Mouse (Mus musculus): ENCODE data around the gene Strn4. TPM values are rescaled to one million over a fixed set of nuclear protein-coding genes. Genes with fewer than 3 reads are reported as not detected.

Gene Strn4
- total and polyA plus RNA-seq, 3 experiments: 46.0 to 74.5 (median 63.5) TPM

- Histone ChIP-seq H3K9me3 (replicated peaks; ENCODE audit: low read length) (no peaks in the 10 kb centered on the region), H3K4me1 (ENCODE audit: control insufficient read depth in 1 of 2, insufficient read depth in 2 of 2) (peaks cover 0 to 53% of the 10 kb centered on the region in 2 experiments; a peak in 2 of 4 replicates), H3K79me2 (replicated peaks; ENCODE audit: control insufficient read depth, extremely low read depth, insufficient read depth, poor library complexity, severe bottlenecking) (no peaks in the 10 kb centered on the region; the same call in 1 of the 2 replicates), H3K4me3 (replicated peaks in 1 of 3; ENCODE audit: low read depth in 2 of 3, low read length in 2 of 3, poor library complexity in 1 of 3) (no peak overlapping the region), H3K27ac (ENCODE audit: insufficient read depth, low read depth) (no peak overlapping the region), H3K4me2 (ENCODE audit: insufficient read depth, low read depth, poor library complexity, severe bottlenecking) (no peak overlapping the region), H3K36me3 (replicated peaks in 1 of 2; ENCODE audit: control insufficient read depth in 1 of 2, insufficient read depth in 1 of 2, low read length in 1 of 2) (peaks cover 74 to 92% of the 10 kb centered on the region in 2 experiments), H3K27me3 (replicated peaks) (no peaks in the 10 kb centered on the region), H3K9ac (ENCODE audit: insufficient read depth, low read depth) (no peak overlapping the region)
- no peak for DNase-seq (ENCODE audit: extremely low read depth)
- TF ChIP-seq CTCF (conservative IDR thresholded peaks at IDR 0.05 in 1 of 2, IDR thresholded peaks at IDR 0.05 in 1 of 2; ENCODE audit: low read depth in 2 of 2, low read length in 2 of 2): no peak
- TF ChIP-seq USF2 (conservative IDR thresholded peaks at IDR 0.05; ENCODE audit: low read depth, low read length): no peak
- no peak for TF ChIP-seq TBP (conservative IDR thresholded peaks at IDR 0.05; ENCODE audit: low read depth, low read length)
- TF ChIP-seq ZC3H11A (IDR thresholded peaks at IDR 0.05; ENCODE audit: low read depth, low read length): no peak
- no peak for TF ChIP-seq MAZ (IDR thresholded peaks at IDR 0.05; ENCODE audit: low read depth, low read length)
- TF ChIP-seq NELFE (IDR thresholded peaks at IDR 0.05; ENCODE audit: low read depth, low read length): no peak
- no peak for TF ChIP-seq MYC (IDR thresholded peaks at IDR 0.05; ENCODE audit: low read depth, low read length)
- no peak for TF ChIP-seq RAD21 (IDR thresholded peaks at IDR 0.05; ENCODE audit: low read depth, low read length)
- TF ChIP-seq UBTF (IDR thresholded peaks at IDR 0.05; ENCODE audit: low read depth, low read length): no peak
- TF ChIP-seq MEF2A (IDR thresholded peaks at IDR 0.05; ENCODE audit: borderline replicate concordance, low read depth, low read length): no peak
- no peak for TF ChIP-seq HCFC1 (IDR thresholded peaks at IDR 0.05; ENCODE audit: low read depth, low read length)
- no peak for TF ChIP-seq RCOR1 (conservative IDR thresholded peaks at IDR 0.05; ENCODE audit: low read depth, low read length)
- no peak for TF ChIP-seq MXI1 (IDR thresholded peaks at IDR 0.05; ENCODE audit: low read depth, low read length)
- no peak for TF ChIP-seq GABPA (IDR thresholded peaks at IDR 0.05; ENCODE audit: insufficient replicate concordance, low read depth, low read length)
- TF ChIP-seq KAT2A (IDR thresholded peaks at IDR 0.05; ENCODE audit: insufficient replicate concordance, low read length): no peak
- dilution Hi-C loops (cut with MboI; ENCODE audit: extremely low pct_ligation_motif_present, extremely low pct_unique_long_range_greater_than_20kb, low sequenced_read_pairs) (no loop called here), in situ Hi-C loops (cut with MboI; ENCODE audit: low pct_ligation_motif_present, low pct_unique_long_range_greater_than_20kb, low sequenced_read_pairs) (loop anchor here (25.0 kb wide), 1 partner anchor 856 kb away; the partner anchor contains the start of gene Nop53)
These were observed 22.5 kb upstream of the Strn4 start for GRCm38 (mm10) chr7:16793010-16793725.

GRCm38 (mm10) chr7:16794886-16795285 is 20.8 kb upstream of the Strn4 start:
- peaks cover 75 to 91% of the 10 kb centered on the region in 2 experiments for H3K36me3 ChIP-seq (replicated peaks in 1 of 2; ENCODE audit: control insufficient read depth in 1 of 2, insufficient read depth in 1 of 2, low read length in 1 of 2)

More at GRCm38 (mm10) chr7:16794886-16795285, 20.8 kb upstream of the Strn4 start:
- in situ Hi-C loops (cut with MboI; ENCODE audit: low pct_ligation_motif_present, low pct_unique_long_range_greater_than_20kb, low sequenced_read_pairs): loop anchor here (25.0 kb wide), 1 partner anchor 858 kb away; the partner anchor contains the start of gene Nop53
- Histone ChIP-seq H3K4me1 (ENCODE audit: control insufficient read depth in 1 of 2, insufficient read depth in 2 of 2) (peaks cover 0 to 36% of the 10 kb centered on the region in 2 experiments; a peak in 2 of 4 replicates), H3K4me2 (ENCODE audit: insufficient read depth, low read depth, poor library complexity, severe bottlenecking) (no peak overlapping the region), H3K79me2 (replicated peaks; ENCODE audit: control insufficient read depth, extremely low read depth, insufficient read depth, poor library complexity, severe bottlenecking) (no peaks in the 10 kb centered on the region), H3K27me3 (replicated peaks) (no peaks in the 10 kb centered on the region), H3K9me3 (replicated peaks; ENCODE audit: low read length) (no peaks in the 10 kb centered on the region), H3K9ac (ENCODE audit: insufficient read depth, low read depth) (no peak overlapping the region), H3K27ac (ENCODE audit: insufficient read depth, low read depth) (no peak overlapping the region), H3K4me3 (replicated peaks in 1 of 3; ENCODE audit: low read depth in 2 of 3, low read length in 2 of 3, poor library complexity in 1 of 3) (no peak overlapping the region)
- TF ChIP-seq ZKSCAN1 (IDR thresholded peaks at IDR 0.05; ENCODE audit: borderline replicate concordance, low read depth, low read length) (no peak), POLR2A (IDR thresholded peaks at IDR 0.05; ENCODE audit: low read depth, low read length) (no peak), ZC3H11A (IDR thresholded peaks at IDR 0.05; ENCODE audit: low read depth, low read length) (no peak), IRF4 (IDR thresholded peaks at IDR 0.05; ENCODE audit: low read depth, low read length) (no peak), USF2 (conservative IDR thresholded peaks at IDR 0.05; ENCODE audit: low read depth, low read length) (no peak), RCOR1 (conservative IDR thresholded peaks at IDR 0.05; ENCODE audit: low read depth, low read length) (no peak), SIN3A (IDR thresholded peaks at IDR 0.05; ENCODE audit: low read length) (no peak), TBP (conservative IDR thresholded peaks at IDR 0.05; ENCODE audit: low read depth, low read length) (no peak), CHD1 (IDR thresholded peaks at IDR 0.05; ENCODE audit: low read depth, low read length) (no peak), PAX5 (IDR thresholded peaks at IDR 0.05; ENCODE audit: low read length) (no peak), USF1 (IDR thresholded peaks at IDR 0.05; ENCODE audit: low read depth, low read length) (no peak)
- DNase-seq (ENCODE audit: extremely low read depth): no peak
- dilution Hi-C loops (cut with MboI; ENCODE audit: extremely low pct_ligation_motif_present, extremely low pct_unique_long_range_greater_than_20kb, low sequenced_read_pairs): no loop called here

Measured in CH12.LX (cell line).